Mouse (Mus musculus): ENCODE data around the gene Acvr1b.

The Acvr1b gene

GRCm38 (mm10) chr15:101176284-101176680 is 2.4 kb downstream of the Acvr1b start:
- DNase-seq, result no peak

- no peak for DNase-seq
Measured at GRCm38 (mm10) chr15:101176795-101177691, 3.2 kb downstream of the Acvr1b start.

- no peak for DNase-seq
Measured at GRCm38 (mm10) chr15:101180363-101181105, 6.7 kb downstream of the Acvr1b start.

GRCm38 (mm10) chr15:101181106-101181466 is 7.2 kb downstream of the Acvr1b start:
- no peak for DNase-seq

- no peak for DNase-seq
Measured at GRCm38 (mm10) chr15:101181500-101181899, 7.6 kb downstream of the Acvr1b start.

GRCm38 (mm10) chr15:101182676-101183075 is 8.8 kb downstream of the Acvr1b start:
- DNase-seq, result no peak

- no peak for DNase-seq
Measured at GRCm38 (mm10) chr15:101184300-101184699, 10.4 kb downstream of the Acvr1b start.

GRCm38 (mm10) chr15:101185549-101185948 is 11.7 kb downstream of the Acvr1b start:
- no peak for DNase-seq

- DNase-seq, result no peak
Measured at GRCm38 (mm10) chr15:101187907-101188306, 14.0 kb downstream of the Acvr1b start.

GRCm38 (mm10) chr15:101189981-101190761 is 16.3 kb downstream of the Acvr1b start:
- no peak for DNase-seq

GRCm38 (mm10) chr15:101190762-101191150 is 16.9 kb downstream of the Acvr1b start:
- no peak for DNase-seq

- DNase-seq, result no peak
Measured at GRCm38 (mm10) chr15:101191459-101192259, 17.8 kb downstream of the Acvr1b start.

GRCm38 (mm10) chr15:101192260-101192640 is 18.4 kb downstream of the Acvr1b start:
- DNase-seq, result no peak

GRCm38 (mm10) chr15:101192651-101193050 is 18.8 kb downstream of the Acvr1b start:
- no peak for DNase-seq

GRCm38 (mm10) chr15:101193971-101194370 is 20.1 kb downstream of the Acvr1b start:
- DNase-seq, result no peak

- no peak for DNase-seq
Measured at GRCm38 (mm10) chr15:101194951-101195823, 21.3 kb downstream of the Acvr1b start.

GRCm38 (mm10) chr15:101196079-101196795 is 22.4 kb downstream of the Acvr1b start:
- no peak for DNase-seq

- DNase-seq, result no peak
Measured at GRCm38 (mm10) chr15:101196961-101197360, 23.1 kb downstream of the Acvr1b start.

- DNase-seq, result no peak
Measured at GRCm38 (mm10) chr15:101197497-101198179, 23.8 kb downstream of the Acvr1b start.

GRCm38 (mm10) chr15:101198218-101198617 is 24.4 kb downstream of the Acvr1b start:
- peak; percentile 76 to 80 for DNase-seq
